Mouse (Mus musculus): Measurements from ENCODE around the gene Ccdc182. TPM values are rescaled to one million over a fixed set of nuclear protein-coding genes. Genes with fewer than 3 reads are reported as not detected.

Gene Ccdc182
- total RNA-seq, 2 experiments from 2014 or later, result not detected

DNA sequence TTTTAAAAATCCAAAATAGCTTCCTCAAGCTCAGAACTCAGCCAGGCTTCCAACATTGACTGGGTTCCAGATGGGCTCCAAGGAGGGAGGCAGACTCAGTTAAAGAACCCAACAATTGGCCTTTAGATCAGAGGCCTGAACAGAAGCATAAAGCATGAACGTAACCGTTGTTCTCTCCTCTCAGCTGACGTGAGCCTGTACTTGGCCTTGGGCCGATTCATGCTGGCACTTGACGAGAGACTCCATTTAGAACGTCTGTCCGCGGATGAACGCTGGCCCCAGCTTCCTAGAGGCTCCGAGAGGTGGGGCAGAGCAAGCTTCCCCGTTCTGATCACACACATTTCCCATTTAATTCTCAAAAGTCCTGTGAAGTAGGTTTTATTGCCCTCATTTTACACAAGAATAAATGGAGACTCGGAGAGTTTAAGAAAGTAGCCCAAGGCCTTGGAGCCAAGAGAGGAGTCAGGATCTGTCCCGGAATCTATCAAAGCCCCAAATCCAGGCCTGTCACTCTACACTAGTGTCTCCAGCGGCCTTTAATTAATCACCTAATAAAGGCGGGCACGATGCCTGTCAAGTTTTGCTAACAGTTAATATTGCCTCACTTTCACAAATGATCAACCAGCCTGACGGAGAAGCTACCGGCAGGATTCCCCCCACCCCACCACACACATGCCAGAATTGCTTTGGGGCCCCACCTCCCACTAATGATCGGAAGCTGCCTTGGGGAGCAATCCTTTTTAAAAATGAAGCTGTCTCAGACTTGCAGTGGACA lies 17.1 kb upstream of the Ccdc182 start:
- peak; percentile 36 to 48 for DNase-seq
- intact Hi-C loops (cut with DNase I), result loop anchor here (5.0 kb wide), 1 partner anchor 54 kb away; no protein-coding TSS in a partner anchor

DNA sequence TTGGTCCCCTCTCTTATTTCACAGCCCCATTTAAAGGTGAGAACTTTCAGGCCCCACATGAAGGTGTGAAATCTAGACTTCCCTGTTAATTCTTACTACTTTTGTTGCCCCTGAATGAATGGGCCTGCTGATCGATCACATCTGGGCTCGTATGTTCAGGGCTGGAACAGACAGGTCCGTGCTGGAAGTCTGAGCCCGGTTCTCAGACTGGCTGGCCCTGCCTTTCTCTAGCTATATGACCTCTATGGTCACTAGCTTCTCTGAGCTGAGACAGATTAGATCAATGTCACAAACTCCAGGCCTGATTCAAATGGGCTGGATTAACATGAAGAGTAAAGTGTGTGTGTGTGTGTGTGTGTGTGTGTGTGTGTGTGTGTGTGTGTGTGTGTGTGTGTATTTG lies 14.9 kb upstream of the Ccdc182 start:
- intact Hi-C loops (cut with DNase I), result loop anchor here (5.0 kb wide), 1 partner anchor 57 kb away; no protein-coding TSS in a partner anchor
- DNase-seq, result no peak

DNA sequence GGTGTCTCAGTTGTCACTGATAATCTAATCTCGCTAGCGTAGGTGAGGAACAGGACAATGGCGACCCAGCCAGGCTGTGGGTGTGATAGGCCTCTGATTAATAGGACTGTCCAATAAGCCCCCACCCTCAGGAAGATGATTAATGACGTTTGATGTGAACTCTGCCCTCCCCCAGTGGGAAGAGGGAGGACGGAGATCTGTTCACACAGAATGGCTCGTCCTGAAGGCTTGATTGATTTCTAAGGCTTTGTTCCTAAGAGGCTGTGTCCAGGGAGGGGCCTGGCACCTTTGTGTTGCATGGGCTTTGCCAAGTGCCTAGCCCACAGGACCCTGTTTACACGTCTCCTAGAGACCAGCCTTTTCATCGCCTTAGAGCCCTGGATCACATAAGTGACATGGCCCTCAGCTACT lies 13.4 kb upstream of the Ccdc182 start:
- DNase-seq, result no peak
- intact Hi-C loops (cut with DNase I), result no loop called here

DNA sequence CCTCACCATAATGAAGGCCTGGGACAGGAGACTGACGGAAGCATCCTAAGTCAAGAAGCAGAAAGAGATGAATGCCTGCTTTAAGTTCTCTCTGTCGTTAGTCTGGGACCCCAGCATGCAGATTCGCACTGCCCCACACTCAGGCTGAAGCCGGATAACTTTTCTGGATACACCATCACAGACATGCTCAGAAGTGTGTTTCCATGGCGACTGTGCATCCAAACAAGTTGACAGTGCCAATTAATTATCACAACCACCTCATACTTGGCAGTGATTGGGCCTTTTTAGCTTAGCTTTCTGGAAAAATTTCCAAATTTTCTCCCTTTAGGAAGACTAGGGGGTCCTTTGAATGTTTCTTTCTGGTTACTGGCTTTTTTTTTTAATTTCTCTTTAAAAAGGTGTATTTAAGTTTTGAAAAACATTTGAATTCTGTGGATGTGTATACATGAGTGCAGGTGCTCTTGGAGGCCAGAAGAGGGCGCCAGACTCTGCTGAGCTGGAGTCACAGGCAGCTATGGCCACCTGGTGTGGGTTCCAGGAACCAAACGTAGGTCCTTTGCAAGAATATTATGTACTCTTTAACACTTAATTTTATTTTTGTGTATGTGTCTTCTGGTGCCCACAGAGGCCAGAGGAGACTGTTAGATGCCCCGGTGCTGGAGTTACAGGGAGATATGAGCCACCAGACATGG lies 12.3 kb upstream of the Ccdc182 start:
- intact Hi-C loops (cut with DNase I), result no loop called here
- no peak for DNase-seq

DNA sequence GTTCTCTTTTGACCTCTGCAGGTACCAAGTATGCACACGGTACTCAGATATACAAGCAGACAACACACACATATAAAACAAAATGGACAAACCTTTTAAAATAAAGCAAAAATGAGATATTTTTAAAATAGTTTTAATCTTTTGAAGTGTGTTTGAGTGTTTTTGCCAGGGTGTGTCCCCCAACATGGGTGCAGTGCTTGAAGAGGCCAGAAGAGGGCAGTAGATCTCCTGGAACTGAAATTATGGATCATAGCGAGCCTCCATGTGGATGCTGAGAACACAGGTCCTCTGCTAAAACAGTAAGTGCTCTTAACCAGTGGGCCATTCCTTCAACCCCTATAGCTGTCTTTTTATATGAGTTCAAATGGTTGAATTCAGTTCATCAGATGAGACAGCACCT lies 11.3 kb upstream of the Ccdc182 start:
- intact Hi-C loops (cut with DNase I), result no loop called here
- DNase-seq, result no peak

DNA sequence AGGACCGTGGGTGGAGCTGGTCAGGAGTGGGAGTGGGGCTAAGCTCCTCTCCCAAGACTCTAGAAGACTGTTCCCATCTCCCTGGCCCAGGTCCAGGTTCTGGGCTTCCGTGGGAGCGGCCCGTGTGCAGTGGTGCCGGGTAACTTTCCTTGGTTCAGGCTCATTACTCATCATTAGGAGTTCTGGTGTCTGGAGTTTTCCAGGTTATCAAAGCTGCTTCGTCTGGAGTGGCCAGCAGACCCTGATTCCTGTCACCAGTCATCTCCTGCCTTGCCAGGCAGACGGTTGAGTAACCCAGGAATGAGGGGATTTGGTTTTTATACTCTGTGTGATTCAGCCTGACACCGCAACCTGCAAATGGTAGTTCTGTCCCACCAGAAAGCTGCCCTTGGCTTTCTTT lies 7.8 kb upstream of the Ccdc182 start:
- DNase-seq, result no peak
- intact Hi-C loops (cut with DNase I), result no loop called here

DNA sequence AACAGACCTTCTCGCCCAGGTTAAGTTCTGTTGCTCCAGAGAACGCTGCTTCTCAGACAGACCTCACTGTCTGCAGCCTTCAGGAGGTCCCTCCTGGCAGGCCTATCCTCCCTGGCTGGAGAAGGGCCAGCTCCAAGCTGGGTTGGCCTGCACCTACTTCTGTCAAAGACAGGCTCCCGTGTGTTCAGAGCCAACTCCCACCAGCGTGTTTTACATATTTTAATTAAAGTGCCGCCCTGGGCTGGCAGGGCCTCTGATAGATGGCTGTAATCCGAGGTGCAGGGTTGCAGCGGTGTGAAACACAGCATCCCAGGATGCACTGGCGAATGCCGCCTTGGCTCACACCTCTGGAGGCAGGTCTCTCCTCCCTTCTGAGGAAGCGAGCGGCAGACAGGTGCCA lies 5.5 kb upstream of the Ccdc182 start:
- DNase-seq, result no peak
- intact Hi-C loops (cut with DNase I), result no loop called here

DNA sequence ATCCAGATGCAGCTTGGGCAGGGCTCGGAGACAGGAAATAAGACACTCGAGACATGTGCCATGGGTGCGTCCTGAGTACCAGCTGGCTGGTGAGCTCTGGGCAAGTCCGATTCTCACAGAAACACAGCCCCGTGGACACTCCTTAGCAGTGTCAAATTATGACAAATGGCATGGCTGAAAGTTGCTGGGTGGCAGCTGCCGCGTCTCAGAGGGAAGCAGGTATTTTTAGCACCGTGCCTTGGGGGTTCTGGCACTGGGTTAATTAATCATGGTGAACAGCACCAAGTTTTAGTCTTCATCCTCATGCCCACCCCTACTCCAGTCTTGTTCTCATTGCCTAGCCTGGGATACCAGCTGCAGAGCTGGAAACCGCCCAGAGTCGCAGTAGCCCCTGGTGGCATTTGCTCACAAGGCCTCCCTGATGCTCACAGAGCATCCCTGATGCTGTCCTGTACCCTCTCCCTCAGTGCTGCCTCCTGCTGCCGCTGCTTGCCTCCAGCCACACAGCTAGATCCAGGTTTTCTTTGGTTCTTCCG lies 5.0 kb upstream of the Ccdc182 start:
- intact Hi-C loops (cut with DNase I), result no loop called here
- no peak for DNase-seq

DNA sequence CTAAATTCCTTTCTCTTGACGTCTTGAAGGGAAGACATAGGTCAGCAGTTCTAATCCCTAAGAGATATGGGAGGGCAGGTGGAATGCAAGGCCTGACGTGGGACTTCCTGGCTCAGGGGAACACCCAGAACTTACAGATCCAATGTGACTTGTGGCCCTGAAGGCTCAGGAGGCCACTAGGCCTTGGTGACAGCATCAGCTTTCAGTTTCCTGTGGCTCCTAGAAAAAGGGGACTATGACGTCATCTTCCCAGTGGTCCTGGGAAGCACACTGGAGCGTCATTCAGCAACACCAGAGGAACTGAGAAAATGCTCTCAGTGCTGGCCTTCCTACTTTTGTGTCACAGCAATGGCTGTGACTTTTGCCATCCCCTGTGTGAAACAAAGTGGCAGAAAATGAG lies 2.6 kb upstream of the Ccdc182 start:
- intact Hi-C loops (cut with DNase I), result loop anchor here (5.0 kb wide), 1 partner anchor 531 kb away; no protein-coding TSS in a partner anchor
- no peak for DNase-seq

DNA sequence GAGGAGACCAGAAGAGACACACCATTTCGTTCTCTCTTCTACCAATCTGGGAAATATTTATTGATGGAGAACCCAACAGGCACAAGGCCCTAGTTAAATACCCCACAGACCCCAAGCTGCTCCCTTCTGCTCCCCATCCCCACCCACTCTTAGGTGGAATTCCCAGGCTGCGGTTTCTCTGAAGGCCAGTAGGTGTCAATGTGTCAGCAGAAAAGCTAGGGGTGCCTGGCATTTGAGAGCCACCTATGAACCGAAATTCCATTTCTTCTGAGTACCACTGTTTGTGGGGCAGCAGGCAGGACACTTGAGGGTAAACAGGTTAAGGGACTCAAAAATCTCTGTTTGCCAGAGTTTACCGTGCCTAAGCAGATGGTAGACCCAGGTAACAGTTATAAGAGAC lies 2.2 kb upstream of the Ccdc182 start:
- intact Hi-C loops (cut with DNase I), result loop anchor here (2.0 to 5.0 kb wide), 2 partner anchors 121 to 531 kb away; no protein-coding TSS in a partner anchor
- peak in 1 of 2 experiments; percentile 52 for DNase-seq

DNA sequence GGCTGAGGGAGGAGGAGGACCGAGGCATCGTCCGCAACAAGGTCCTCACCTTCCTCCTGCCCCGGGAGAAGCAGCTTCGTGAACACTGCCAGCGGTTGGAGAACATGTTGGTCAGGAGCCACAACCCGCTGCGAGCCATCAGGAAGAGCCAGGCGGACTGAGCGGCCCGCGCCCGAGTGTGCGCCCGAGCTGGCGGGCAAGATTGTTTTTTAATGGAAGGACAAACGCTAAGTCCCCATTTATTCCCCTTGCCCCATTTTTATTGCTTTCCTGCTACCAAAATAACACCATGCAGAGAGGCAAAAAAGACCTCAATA lies 494 bp downstream of the Ccdc182 start:
- no peak for DNase-seq
- intact Hi-C loops (cut with DNase I), result loop anchor here (5.0 kb wide), 1 partner anchor 528 kb away; no protein-coding TSS in a partner anchor

DNA sequence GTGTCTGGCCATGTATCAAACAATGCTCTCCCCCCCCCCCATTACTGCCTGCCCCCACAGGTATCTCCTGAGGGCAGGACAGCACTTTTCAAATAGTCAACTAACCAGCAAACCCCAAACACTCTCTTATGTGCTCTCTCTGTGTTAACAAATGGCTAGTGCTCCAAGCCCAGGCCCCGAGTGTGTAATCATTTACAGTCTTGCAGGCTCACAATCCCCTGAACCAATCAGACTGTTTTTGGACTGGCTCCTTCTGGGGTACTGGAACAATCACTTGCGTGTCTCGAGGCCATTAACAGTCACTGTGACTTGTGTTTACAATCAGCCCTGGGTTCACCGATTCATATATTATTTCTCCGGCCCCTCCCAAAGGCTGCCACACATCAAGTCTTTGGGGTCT lies 1.4 kb downstream of the Ccdc182 start:
- DNase-seq, result no peak
- intact Hi-C loops (cut with DNase I), result loop anchor here (5.0 kb wide), 1 partner anchor 432 kb away; no protein-coding TSS in a partner anchor

DNA sequence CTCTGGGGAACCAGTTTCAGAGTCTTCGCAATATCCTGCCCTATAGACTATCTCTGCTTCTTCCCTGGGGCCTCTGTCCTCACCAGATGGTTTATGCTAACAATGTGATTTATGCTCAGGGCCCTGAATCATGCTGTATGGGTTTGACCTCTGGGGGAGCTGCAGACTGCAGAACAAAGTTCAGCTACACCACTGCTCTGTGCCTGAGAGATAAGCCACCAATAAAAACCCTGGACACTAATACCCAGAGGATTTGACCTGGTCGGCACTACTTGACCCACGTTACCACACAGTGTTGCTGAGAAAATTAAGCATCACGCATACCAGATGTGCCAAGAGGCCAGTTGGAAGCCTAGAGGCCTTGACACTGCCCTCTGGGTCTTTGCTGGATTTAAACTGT lies 3.7 kb downstream of the Ccdc182 start:
- intact Hi-C loops (cut with DNase I), result loop anchor here (5.0 kb wide), 1 partner anchor 430 kb away; no protein-coding TSS in a partner anchor
- DNase-seq, result no peak

DNA sequence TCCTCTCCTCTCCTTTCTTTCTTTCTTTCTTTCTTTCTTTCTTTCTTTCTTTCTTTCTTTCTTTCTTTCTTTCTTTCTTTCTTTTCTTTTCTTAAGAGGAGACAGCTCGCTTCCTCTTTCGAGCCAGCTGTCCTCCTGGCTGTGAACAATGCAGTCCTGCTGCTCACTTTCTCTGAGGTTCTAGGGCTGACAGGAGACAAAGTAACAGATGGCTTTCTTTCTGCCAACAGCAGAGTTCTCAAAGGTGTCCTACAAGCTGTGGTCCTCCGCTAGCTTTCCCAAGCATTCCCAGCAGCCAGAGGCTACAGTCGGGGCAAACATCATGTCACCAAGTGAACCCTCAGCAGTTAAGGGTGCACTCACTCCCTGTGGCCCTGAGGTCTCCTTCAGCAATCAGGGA lies 5.5 kb downstream of the Ccdc182 start:
- intact Hi-C loops (cut with DNase I), result loop anchor here (5.0 kb wide), 1 partner anchor 428 kb away; no protein-coding TSS in a partner anchor
- DNase-seq, result no peak

DNA sequence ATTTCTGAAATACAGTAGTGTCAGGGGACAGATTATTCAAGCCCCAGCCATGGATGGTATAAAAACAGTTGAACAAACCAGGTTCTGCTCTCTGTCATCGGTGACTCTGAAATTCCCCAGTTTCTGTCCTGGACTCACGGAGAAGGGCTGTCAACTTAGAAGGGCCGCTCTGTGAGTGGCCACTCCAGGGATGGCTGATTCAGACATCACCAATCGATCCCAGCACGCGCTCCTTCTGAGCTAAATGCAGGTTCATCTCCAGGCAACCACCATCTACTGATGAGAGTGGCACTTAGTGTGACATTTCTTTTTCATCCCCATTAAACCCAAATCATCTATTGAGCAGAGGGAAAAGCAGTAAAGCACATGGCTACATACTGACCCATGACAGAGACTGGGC lies 7.8 kb downstream of the Ccdc182 start:
- intact Hi-C loops (cut with DNase I), result no loop called here
- no peak for DNase-seq

DNA sequence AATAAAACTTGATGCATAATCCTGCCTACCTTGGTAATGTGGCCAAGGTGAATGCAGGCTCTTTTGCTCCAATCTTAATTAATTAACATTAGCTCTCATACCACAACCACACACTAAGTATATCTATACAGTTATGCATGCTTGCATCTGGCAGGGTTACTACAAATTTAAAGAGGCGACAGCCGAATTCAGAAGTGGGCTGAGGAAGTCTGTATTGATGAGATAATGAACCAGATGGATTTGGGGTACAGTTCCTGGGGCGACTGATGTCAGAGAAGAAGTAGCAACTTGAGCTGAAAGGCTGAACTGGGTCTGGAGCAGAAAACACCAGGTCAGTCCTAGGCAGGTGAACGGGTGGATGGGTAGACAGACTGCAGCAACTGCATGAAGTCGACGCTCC lies 11.9 kb downstream of the Ccdc182 start:
- DNase-seq, result no peak
- intact Hi-C loops (cut with DNase I), result no loop called here

DNA sequence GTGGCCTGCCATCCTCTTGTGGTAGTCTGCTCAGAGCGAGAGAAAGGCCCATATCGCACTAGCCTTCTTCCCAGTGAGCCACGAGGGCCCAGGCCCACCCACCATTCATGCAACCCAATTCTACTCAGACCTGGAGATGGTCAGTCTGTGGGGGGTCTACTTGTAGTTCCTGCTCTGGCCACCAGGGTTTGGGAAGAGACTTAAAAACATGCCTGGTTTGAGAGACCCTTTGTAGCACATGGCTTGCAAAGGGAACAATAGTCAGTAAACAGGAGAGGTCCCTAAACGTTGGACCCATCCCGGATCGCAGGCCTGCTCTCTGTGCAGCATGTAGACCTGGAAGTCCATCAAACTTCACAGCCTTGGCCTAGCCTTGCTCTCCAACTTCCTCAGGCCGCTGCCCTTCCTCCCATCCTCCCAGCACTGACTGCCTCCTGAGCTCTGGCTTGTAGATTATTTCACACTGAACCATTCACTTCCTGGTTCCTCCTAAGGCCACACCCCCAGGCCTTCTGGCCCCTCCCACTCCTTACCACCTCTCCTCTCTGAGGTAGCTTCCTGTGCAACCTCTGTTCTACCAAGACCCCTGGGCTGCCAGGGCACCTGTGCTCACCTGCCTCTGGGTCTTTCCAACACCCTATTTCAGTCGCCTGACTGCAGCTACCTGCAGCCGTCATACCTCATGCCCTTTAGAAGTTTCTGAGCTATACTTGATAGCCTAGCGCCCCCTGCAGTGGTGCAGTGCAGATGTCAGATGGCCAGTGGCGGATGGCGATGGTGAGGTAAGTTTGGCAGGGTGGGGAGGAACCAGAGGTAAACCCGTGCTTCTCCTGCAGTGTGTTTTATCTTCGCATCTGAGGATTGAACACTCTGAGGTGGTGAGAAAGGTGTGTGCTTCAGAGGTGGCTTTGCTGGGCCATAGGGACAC lies 14.0 kb downstream of the Ccdc182 start:
- DNase-seq, result no peak
- intact Hi-C loops (cut with DNase I), result no loop called here

DNA sequence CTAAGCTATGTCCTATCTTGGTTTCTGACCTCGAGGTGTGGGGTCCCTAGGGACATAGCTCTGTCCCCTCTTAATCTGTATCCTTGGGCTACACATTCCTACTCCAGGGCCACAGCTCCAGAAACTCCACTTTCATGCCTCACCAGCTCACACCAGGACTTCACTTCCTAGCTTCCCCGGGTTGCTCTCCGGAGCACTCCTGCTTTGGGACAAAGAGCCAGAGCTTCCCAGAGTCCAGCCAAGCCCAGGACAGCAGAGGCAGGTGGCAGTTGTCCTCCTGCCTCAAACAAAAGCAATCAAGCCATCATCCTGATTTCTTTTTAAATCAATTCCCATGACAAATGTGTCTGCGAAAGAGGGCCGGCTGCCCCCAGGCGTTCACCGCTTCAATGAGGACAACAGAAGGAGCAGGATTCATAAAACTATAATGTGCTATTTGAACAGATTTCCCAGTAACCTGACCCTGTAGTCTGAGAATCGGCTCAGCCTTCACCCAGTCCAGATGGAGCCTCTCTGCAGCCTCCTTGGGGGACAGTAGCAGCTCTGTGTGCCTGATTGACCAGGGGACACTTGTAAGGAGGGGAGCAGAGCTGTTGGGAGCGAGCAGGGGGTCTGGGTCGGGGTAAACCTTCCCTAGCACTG lies 15.3 kb downstream of the Ccdc182 start:
- DNase-seq, result no peak
- intact Hi-C loops (cut with DNase I), result no loop called here

DNA sequence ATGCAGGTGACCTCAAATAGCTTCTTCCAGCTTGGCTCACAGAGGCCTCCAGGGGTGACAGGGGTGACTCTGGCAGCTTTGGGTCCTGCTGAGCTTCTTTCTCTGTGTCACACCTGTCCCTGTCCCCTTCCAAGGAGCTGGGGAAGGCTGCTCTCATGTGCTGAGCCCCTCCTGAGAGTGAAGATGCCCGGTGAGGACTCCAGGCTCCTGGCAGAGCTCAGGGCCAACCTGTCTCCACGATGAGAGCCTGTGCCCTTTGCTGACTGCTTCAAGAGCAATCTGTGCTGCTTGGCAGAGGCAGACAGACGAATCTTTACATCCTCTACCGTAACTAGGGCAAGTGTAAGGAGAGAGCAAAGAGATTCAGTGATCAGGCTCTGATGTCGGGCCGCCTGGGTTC lies 16.9 kb downstream of the Ccdc182 start:
- no peak for DNase-seq
- intact Hi-C loops (cut with DNase I), result no loop called here

DNA sequence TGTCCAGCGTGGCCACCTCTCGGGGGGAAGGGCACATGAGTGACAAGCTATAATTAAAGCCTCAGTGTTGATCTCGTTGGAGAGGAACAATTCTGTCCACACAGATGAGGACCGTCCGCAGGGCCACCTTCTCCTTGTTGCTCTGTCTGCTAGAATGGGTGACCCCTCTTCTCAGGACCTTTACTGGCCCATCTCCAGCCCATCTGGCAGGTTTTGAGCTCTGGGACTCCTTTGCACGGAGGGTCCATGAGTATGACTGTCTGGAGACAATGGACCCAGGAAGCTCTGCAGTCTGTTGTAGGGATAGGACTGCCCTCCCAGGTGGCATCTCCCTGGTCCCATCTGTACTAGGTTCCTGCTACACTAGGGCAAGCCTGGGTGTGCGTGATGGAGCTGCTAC lies 17.7 kb downstream of the Ccdc182 start:
- intact Hi-C loops (cut with DNase I), result no loop called here
- no peak for DNase-seq

Data from heart, postnatal 14 days (tissue).